Comparison of ENCODE assay signal across 11 mouse cellular contexts in genomic region chr13:80956966-80957365, GRCm38 (mm10).
"Had no signal": no experiment of that assay in that cellular context is flagged by ENCODE, and none has a peak within 500 bp of the region (broad histone marks: within the 10 kb centered on the region; RNA-seq: fewer than 3 reads in every experiment).

No protein-coding gene starts in this region.

- DNase-seq: liver, postnatal 0 days; lung, adult 2 months; lung, postnatal 14 days; lung, postnatal 36 days; right cerebral cortex, postnatal 14 days; thymus, adult 2 months; thymus, postnatal 25 days; thymus, postnatal 4 days had no signal

- ATAC-seq: liver, postnatal 0 days; lung, postnatal 0 days; midbrain, embryonic 13.5 days; midbrain, embryonic 15.5 days had no signal
